Mouse (Mus musculus): ENCODE data around the gene Dram1.

GRCm38 (mm10) chr10:88296991-88297390, 81.9 kb downstream of the Dram1 start:
- TF ChIP-seq USF1 (IDR thresholded peaks at IDR 0.05; ENCODE audit: low read depth, low read length) (no peak), MAFK (IDR thresholded peaks at IDR 0.05; ENCODE audit: insufficient replicate concordance, low read length) (no peak), POLR2A (IDR thresholded peaks at IDR 0.05; ENCODE audit: low read depth, low read length) (no peak)

All from CH12.LX (cell line).